Mouse (Mus musculus) WW6 (cell line): ENCODE results near the gene Cap1.

Experiments used
- DNase-seq: peaks from one replicate; pipeline ENCODE4 v3.0.0-alpha.2; 2013; ENCODE audit warnings: low read depth, low spot score

The Cap1 gene

DNA sequence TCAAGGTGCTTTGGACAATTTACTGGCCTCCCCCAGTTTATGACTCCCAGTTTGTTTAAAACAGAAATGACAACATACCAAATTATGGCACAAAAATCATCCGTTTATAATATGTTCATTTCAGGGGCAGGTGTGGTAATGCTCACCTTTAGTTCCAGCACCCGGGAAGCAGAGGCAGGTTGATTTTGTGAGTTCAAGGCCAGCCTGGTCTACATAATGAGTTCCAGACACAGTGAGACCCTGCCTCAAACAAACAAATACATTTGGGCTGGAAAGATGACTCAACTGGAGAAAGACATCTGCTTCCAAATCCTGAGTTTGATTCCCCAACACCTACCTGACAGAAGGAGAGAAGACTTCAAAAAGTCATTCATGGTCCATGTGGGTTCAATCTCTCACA is 1.5 kb upstream of the Cap1 start:
- no peak for DNase-seq

DNA sequence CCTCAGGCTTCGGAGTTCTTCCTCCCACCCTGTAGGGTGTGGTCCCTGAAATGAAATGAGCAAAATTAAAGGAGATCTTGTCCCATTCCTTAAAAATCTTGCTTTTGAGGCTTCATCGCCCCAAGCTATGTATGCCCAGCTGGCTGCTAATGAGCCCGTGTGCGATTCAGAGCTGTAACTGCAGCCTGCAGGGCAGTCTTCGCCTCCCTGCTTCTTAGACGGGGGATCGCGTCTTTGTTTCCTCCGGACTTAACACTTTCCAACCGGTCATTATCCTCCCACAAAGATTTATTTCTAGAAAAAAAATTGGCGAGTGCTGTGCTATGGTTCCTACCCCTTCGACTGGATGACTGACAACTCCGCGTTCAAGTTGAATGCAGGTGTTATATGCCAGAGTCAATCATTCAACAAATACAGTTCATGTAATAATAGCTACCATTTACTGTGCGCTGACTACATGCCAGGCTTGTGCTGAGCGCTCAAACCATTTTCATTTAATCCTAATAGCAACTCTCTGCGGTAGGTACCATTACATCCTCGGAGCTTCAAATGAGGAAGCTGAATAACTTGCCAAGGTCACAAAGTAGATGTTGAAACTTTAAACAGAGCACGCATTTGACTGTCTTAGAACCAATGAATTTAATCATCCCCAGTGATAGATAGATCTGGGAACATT is 861 bp upstream of the Cap1 start:
- no peak for DNase-seq

DNA sequence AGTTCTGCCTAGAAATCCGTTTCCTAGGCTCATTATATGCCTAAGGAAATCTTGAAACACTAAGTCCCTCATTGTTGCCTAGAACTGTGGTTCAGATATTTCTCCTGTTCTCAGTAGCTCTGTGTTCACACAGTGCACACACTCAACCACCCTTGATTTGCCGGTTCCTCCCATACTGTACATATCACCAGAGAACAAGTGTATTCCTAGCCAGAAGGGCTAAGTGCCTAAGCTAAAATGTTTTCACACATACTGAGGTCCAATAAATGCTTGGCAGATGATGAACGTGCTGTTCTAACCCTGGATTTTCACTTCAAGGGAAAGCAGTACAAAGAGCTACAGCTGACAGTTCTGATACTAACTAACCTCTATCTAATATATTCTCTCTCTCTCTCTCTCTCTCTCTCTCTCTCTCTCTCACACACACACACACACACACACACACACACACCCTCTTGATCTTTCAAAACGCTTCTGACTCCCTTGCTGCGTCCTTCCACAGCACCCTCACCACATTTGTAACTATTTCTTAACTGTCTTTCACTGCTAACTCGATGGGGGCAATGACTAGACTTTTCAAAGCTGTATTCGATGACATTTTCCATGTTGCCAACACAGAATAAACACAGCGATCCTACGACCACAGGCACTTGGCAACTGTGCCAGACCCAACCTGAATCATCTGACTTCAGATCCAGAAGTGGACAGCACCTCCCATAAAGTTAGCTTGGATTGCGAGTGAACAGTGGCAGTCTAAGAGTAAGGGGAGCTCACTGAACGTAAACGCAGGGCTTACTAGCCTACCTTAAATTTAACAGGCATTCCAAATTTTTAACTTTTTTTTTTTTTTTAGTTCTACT is 1.1 kb downstream of the Cap1 start:
- DNase-seq, result no peak

DNA sequence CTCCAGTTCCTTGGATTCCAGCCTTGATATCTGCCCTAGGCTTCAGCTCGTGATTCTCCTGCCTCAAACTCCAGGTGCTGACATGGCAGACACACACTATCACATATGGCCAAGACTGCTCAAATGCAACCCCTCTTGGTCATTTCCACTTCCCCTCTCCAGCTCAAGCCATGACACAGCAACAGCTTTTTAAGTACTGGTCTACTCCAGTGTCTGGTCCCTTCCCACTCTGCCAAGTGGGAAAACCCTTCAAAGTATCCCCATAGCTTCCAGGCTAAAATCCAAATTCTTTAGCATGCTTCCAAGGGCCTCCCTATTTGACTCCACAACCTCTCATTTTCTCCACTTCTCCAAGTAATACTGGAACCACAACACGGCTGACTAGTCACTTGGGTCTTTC is 1.8 kb downstream of the Cap1 start:
- no peak for DNase-seq

DNA sequence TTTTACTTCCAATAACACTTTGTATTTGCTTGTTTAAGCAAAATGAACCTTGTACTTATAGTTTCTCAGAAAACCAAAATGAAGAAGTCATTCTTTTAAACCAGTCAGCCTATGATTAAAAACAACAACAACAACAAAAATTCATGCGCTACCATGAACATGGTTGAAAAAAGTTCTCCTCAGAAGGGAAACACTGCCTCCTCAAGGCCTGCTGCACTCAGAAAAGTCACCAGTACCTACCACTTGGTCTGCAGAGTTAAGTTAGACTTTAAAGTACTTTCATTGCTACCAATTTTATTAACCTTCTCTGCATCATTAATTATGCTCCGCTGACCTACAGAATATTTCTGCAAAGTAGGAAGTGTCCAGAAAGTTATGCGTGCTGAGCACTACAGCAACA is 2.6 kb downstream of the Cap1 start:
- no peak for DNase-seq

DNA sequence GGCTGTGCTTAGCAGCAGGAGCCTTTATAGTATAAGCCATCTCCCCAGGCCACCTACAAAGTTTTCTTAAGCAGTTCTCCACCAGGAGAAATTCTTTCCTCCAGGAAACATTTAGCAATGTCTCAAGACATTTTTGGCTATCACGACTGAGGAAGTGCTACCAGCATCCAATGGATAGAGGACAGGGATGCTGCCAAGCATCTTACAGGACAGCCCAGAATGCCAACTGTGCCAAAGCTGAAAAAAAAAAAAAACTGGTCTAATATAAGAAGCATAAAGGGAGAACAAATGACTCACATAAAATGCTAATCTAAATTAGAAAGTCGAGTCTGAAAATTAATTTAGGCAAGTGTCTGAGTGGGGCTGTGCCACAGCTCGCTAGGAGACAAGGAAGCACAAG is 3.3 kb downstream of the Cap1 start:
- DNase-seq, result no peak

DNA sequence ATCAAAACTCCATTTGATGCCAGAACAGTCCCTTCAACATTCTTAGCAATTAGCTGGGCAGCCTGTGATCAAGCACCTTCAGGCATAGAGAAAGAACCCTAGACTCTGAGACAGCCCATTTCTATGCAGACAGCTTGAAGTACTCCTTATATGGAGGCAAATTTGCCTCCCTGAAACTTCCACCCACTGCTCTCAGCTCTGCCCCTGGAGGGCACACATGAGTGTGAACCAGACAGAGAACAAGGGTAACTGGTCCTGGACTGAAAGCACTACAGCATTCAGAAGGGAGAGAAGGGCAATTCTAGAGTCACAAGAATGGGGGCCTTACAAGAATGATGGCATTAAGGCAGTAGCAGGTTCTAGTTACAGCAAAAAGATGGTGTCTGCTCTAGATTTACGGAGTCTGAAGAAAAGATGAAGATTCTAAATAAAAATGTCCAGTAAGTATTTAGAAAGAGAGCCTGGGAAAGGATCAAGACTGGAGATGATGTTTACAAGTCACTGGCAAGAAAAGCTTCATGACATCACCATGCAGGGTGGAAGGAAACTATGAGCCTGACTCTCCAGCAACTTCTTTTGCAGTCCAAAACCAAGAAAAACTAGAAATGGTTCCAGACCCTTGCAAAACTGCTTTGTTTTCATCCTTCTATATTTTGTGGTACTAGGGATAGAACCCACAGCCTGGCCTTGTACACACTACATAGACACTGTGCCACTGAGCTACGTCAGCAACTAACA is 7.4 kb downstream of the Cap1 start:
- no peak for DNase-seq

DNA sequence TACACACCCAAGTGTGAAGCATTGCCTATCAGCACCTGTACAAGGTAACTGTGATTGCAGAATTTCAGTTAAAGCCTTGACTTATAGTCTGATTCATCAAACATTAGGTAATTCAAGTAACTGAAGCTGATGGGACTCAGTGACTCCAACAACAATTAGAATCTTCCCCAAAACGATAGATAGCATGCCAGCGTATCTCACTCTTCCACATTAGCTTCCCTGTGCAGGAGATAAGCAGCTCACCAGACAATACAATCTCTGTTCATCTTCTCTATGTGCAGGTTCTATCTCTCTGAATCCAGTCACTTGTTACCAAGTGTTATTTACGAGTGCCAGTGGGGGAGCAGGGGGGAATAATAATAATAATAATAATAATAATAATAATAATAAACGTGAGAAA is 12.3 kb downstream of the Cap1 start:
- no peak for DNase-seq

DNA sequence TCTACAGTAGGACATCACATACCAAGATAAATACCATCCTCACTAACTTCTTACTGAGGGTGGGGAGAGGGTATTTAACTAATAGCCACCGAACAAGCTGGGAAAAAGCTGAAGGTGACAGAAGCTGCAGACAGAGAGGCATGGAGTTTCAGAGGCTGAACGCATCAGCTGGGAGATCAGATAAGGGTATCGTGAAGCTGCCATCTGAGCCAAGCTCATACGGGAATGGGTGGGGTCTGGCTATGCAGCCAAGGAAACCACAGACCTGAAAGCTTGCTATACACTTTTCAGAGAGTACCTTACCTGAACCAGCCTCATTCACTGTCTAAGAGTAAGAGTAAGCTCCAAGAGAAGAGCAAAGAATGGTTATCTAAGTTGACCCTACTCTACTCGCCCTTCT is 12.9 kb downstream of the Cap1 start:
- DNase-seq, result no peak

DNA sequence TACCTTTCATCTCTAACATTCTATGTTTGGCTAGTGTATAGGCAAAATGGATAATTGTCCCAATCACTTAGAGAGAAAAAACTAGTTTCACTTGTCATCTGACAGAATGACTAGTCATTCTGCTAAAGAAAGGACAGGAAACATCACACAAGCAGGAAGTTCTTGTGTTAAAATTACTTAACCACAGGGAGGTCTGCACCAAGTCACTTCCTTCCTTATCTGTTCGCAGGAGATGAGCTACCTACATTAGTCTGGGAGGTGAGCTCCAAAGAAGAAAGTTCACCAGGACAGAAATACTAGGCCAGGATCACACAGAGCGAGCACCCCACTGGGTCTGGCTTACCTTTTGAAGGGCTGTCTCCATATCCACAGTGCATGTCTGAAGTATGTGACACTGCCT is 13.9 kb downstream of the Cap1 start:
- no peak for DNase-seq

DNA sequence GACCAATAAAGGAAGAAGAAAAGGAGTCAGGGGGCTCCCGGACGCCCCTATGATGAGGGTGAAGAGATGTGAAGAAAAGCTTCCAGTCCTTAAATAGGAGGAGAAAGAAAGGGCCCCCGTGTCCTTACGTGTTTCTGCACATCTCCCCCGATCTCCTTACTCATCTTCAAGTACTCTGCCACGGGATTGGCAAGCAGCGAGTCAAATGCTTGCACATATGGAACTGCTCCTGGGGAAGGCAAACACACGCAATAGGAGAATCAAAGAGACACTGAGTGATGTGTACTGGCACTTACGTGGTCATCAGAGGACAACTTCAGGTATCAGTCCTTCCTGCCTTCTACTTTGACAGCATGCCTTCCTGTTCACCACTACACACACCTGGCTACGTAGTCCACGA is 14.6 kb downstream of the Cap1 start:
- no peak for DNase-seq

DNA sequence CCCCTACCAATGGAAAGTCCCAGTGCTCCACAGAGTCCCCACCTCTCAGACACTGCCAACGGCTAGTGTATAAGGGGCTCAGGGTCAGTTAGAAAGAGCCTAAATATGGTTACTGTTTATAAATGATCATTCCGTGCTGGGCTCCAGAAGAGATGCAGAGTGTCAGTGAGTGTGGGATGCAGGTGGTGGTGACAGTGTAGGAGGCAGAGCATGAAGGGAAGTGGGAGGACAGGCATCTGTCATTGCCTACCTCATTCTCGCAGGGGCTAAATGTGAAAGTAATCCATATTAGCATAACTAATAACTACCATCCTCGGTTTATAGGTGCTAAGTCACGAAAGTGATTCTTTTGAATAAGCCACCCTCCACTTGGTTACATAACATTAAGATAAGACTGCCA is 15.1 kb downstream of the Cap1 start:
- DNase-seq, result no peak

DNA sequence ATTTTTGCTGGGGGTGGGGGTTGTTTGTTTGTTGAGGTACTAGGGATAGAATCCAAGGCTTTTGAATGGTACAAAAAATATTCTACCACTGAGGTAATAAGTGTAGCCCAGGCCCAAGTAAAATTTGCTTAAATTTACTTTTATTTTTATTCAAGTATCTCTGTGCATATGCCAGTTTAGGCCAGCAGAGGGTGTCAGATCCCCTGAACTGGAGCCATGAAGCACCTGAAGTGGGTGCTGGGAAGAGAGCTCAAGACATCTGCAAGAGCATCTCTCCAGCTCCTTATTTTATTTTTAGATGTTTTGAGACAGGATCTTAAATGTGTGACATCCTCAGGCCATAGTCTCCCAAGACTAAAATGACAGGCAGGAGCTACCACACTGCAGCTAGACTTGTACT is 15.8 kb downstream of the Cap1 start:
- DNase-seq, result no peak

DNA sequence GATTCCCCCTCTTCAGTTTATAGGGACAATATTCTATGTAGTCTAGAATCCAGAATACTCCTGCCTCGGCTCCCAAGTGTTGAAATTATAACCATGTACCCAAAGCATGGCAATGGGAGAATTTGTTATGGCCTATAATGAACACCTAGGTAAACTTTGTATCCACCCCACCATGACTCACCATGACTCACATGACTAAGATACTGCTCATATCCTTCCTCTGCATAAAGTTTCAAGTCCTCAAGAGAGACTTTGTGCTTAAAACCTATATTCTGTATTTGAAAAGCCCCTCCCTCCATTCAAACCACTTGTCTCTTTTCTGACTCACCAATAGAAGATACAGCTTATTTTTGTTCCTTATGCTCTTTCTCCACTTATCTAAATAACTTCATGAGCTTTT is 17.8 kb downstream of the Cap1 start:
- no peak for DNase-seq

DNA sequence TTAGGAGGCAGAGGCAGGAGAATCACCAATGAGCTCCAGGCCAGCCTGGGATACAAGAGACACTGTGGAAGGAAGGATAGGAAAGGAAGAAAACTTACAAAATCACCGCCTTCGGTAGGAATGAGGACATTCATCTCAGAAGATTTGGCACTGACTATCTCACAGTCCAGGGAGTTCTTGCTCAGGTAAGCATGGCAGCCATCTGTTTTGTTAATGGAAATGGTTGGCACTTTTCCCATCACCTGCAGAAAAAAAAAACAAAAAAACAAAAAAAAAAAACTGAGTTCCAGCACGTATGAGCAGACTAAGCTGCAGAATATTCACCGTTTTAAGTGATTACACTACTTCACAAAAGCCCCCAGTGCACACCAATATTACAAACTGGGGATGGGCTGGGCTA is 24.0 kb downstream of the Cap1 start:
- DNase-seq, result no peak

DNA sequence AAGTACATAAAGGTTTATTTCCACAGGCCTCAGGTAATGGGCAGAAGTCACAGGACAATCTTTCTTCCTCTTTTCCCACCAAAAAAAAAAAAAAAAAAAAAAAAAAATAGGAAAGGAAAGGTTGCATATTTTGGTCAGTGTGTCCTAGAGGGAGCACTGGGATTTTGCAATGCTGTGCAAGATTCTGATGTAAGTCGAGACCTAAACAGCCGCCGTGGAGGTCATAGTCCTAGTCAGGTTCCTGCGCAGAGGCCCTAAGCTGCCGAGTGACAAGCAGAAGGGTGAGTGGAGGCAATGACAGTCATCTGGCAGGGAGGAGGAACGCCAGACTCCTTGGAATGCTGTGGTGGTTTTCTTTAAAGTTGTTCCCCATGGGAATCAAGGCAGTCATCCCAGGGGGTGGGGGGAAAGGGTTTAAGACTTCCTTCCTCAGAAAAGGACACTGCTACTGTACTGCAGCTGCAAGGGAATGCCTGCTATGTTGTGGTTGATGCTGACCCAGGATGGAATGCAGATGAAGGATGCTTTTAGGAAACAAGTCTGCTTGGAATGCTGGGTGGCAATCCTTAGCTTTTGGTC is 26.7 kb downstream of the Cap1 start:
- DNase-seq, result no peak

DNA sequence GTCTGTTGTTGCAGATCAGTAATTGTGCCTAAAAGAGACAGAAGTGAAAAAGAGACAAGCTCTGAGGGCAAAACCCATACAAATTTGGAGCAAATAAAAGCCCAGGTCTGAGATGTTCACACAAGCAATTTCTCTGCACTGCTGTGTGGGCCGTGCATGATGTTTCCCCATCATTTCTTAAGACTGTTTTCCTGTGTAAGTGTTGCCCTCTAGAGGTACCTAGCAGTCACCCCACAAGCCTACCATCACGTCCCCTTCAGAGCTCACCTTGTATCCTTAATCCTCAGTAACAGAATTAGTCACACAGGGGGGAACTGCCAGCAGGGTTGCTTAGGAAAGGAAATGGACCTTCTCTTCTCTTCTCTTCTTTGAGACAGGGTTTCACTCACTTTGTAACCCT is 27.9 kb downstream of the Cap1 start:
- no peak for DNase-seq

DNA sequence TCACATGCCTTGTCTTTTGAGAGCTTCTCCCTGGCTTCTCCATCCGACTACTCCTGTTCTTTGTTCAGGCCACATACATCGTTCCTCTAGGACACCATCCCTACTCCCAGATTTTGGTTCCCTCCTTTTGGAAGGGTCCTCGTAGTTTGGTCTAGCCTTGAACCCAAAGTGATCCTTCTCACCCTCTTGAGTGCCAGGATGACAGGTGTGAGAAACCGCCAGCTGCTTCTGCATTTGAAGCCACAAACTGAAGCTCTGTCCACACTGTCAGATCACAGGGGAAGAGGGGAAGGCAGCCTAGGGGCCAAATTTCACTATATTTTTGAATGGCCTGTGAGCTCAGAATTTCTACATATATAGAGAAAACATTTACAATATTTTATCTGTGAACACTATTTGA is 31.1 kb downstream of the Cap1 start:
- DNase-seq, result no peak

DNA sequence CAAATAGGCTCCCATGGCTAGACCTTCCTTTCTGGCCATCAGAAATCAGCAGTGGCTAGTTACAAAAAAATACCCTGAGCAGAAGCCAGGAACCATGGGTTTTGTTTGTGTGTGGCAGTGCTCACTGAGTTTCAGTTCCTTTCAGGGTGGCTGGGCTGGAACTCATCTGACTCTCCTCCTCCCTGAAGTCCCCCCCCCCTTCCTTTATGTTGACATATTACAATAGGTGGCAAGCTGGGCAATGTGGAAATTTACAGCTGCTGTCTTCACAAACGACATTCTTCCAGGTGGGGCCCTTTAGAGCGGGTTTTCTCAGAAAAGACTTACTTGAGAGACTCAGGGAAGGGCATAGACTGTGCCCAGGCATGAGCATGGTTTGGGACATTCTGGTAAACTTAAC is 32.2 kb downstream of the Cap1 start:
- no peak for DNase-seq

DNA sequence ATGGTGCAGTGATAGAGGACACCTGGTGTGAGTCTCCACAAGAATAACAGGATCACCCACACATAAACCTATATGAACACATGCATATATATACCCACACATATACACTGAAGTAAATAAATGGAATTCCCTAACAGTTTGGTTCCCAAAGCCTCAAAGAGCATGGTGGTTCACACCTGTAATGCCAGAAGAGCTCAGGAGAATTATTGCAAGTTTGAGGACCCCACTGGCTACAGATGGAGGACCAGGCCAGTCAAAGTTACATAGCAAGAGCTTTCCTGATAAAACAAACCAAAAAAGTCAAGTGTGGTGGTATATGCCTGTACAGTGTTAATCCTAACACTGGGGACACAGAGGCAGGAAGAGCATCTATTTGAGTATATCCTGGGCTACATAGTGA is 34.3 kb downstream of the Cap1 start:
- no peak for DNase-seq

DNA sequence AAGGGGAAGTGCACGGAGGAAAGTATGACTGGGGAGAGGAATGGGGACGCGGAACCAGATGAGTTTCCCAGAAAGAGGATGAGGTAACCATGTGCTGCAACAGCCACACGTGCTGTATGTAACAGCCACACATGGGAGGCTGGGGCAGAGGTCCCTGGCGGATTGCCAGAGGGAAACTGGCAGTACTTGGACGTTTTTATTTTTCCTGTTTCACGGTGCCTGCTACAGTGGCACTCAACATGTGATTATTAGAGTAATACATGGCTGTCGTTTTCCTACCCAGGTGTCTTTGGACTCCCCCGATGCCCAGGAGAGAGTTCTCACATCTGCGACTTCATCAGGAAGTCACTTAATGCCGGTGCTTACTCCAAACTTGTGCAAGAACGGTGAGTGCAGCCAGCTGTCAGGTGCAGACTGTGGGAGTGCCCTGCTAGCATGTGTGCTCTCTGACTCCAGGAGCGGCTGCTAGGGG is 37.7 kb downstream of the Cap1 start:
- no peak for DNase-seq

DNA sequence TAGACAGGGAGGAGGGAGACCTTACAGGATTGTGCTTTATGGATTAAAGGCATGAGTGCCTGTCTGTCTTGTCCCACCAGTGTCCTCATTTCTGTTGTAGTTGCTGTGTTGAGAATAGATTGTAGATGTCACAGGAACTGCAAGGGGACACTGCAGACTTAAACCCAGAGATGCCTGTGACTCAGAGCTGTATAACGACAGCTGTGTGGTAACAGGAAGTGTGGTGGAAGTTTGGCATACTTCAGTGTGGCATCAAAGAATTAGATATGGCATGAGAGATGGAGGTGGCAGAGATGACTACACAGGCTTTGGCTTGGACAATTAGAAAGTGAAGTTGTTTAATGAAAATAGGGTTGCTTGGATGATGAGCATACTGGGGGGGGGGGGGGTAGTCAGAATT is 47.4 kb downstream of the Cap1 start:
- no peak for DNase-seq
